Mouse (Mus musculus) CH12F3 (cell line): ENCODE results near the gene Lpp.

Experiments
- in situ Hi-C: fragments of 300-500 bp; cut with MboI; formaldehyde crosslinking; loops from 2 replicates; pipeline ENCODE4 v1.14.3; 2020; ENCODE audit warnings: low sequenced_read_pairs

Lpp gene

GRCm38 (mm10) chr16:24830939-24831338 lies 437.6 kb downstream of the Lpp start:
- in situ Hi-C loops: no loop called here

DNA sequence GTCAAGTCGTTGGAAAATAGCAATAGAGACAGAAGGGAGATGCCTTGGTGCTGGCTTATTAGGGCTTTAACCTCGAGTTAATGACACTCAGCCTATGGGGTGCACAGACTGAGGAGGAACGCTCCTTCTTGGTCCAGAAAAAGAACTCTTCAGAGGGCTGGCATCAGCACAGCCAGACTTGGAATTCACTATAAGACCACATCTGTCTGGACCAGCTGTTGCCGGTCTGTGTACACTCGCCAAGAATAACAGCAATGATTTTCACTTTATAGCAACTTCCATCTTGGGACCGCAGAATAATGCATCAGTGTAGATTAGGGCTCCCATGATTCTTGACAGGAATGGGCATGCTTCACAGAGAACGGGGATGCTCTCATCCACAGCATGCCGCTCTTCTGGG lies 439.9 kb downstream of the Lpp start:
- in situ Hi-C loops: no loop called here

DNA sequence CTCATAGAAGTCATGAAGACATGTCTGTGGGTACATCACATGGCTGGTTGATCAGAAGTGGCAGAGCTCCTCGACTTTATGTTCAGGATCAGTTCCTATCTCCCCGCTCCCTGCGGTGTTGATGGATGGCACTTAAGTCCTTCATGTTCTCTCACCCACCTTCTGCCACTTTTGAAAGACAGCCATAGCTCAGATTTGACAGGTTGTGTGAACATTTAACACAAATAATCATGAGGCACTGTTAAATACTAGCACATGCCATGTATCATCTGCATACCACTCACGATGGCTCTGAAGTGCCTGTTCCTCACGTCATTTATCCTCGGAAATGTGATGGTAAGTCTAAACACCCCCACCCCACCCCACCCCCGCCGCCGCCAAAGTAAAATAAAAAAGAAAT lies 441.2 kb downstream of the Lpp start:
- in situ Hi-C loops: no loop called here

- in situ Hi-C loops: no loop called here
Measured at GRCm38 (mm10) chr16:24836550-24836949, 443.2 kb downstream of the Lpp start.

GRCm38 (mm10) chr16:24839018-24839417 lies 445.7 kb downstream of the Lpp start:
- in situ Hi-C loops: no loop called here

- in situ Hi-C loops: no loop called here
Measured at GRCm38 (mm10) chr16:24840073-24840472, 446.8 kb downstream of the Lpp start.

GRCm38 (mm10) chr16:24846141-24846540 lies 452.8 kb downstream of the Lpp start:
- in situ Hi-C loops: no loop called here

DNA sequence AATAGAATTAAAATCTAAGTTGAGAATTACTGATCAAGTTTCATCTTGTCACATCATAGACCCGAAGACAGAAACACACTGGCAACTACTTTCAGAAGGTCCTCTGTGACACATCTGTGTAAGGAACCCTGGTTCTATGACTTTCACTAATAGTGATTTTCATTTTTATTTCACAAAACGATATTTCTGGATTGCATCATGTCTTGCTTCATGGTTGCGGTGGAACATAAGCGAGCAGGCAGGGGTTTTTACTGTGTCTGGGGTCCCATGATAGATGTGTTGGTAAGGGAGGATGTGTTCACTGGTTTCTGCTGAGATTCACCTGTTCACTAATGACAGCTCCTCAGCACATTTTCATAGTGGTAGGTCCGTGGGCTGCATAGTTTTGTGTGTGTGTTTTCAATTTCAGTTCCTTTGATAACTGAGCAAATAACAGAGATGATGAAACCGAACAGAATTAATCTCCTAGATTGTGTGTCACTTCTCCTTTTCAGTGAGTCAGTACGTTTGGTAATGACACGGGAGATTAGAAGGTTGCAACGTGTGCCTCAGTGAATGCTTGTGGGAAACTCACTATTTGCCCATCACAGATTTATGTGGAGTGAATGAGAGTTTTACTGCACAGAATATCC lies 466.3 kb downstream of the Lpp start:
- in situ Hi-C loops: no loop called here

- in situ Hi-C loops: no loop called here
Measured at GRCm38 (mm10) chr16:24860445-24860844, 467.1 kb downstream of the Lpp start.

GRCm38 (mm10) chr16:24861374-24861773 lies 468.1 kb downstream of the Lpp start:
- in situ Hi-C loops: no loop called here

DNA sequence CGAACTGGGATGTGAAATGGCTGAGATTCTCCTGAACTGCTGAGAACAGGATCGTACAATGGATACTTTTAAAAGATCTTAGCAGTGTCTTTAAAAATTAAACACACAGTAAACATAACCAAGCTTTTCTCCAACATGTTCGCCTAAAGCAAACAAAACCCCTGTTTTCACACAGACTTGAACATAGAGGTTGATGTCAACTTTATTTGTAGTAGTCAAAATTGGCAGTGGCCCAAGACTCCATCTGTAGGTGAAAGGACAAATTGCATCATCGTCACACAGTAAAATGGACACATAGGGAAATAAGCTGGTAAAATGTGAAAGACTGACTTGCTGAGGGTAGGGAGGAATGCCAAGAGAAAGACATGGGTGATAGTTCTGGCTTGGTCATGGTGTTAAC lies 480.9 kb downstream of the Lpp start:
- in situ Hi-C loops: no loop called here

DNA sequence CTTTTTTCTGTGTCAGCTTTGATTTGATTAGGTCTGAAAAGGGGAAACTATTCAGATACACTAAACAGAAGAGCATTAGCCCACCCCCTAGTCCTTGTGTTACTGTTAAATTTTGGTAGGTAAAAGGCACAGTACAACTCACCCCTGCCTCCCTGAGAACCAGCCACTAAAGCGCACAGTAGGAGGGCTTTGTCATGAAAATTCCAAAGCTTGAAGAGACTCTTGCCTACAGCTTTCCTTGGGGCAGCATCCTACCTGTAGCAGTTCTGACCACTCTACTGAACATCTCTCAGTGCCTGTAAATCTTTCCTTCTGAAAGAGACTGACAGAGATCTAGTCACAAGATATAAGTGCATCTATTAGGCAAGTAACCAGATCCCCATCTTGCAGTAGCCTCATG lies 482.4 kb downstream of the Lpp start:
- in situ Hi-C loops: no loop called here

DNA sequence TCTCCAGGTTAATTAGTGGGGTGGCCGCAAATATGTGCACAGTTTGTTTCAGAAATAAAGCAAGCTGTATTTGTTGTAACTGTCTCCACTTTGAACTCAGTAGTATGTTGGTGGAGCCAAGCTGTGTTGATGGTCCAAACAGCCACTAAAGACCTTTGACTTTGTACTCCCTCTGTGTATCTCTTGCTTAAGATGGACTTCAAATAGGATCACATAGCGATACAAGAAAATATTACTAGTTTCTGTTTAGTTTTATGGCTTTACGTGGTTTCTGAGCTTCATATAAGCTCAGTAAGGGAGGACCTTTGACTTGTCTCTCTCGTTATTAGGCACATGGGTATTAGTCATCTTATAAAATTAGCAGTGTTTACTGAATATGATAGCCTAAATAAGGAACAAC lies 485.7 kb downstream of the Lpp start:
- in situ Hi-C loops: no loop called here

- in situ Hi-C loops: no loop called here
Measured at GRCm38 (mm10) chr16:24880698-24881097, 487.4 kb downstream of the Lpp start.

DNA sequence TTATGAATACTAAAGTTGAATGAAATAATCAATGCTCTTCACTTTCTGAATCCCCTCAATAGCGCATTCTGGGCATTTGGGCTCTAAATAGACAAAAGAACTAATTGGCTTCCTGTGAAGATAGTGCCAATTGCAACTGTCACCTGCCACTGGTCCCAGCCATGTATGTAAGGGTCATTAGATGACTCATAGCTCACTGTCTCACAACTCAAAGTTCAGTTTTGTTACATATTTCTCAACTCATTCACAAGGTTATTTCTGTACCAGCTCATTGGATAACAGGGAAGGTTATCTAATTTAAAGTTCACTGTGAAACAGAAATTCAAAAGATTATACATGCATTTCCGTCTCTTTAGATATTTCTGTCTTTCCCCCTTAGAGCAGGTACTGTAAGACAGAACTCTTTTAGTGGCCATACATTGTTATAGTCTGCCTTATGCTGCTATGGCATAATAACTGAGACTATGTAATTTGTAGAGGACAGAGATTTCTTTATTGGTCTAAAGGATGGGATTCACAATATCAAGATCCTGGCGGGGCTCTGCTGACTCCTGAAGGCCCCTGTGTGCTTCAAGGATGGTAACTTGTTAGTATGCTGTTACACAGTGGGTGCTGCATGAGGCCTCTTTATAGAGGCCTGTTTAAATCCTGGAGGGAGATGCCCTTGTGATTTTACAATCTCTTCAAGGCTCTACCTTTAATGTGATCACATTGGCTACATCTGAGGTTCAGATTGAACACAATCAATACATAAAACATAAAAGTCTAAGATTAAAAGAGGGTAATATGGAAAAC lies 488.9 kb downstream of the Lpp start:
- in situ Hi-C loops: no loop called here

DNA sequence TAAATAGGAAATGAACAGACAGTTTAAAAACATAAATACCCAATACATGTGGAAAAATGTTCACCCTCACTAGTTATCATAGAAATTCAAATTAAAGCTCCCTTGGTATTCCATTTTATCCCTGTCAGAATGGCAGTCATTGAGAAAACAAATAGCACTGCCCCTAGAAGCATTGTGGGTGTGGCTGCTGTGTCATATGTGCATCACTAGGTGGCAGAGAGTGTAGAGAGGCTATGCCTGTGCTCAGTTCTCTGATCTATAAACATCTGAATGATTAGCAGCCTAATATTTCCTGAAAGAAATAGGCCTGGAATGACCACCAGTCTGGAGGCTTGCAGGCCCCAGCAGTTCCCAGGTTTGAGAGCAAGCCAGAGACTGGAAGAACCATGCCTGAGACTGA lies 490.7 kb downstream of the Lpp start:
- in situ Hi-C loops: no loop called here

DNA sequence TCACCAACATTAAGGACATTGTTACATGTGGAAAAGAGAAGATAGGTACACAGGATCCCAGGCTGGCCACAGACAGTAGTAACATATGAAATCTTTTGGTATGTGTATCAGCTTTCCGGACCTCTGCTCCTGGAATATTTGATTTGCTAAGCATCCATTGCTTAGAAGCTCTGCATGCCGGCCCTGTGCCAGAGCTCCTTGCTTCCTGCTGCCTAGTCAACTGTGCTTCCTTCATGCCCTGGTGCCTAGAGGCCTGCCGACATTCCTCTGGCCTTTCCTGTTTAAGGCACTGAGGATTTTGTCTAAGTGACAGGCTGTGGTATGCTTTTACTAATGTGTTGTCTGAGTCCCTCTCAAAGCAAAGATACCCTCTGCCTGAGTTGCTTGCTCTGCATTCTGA lies 493.0 kb downstream of the Lpp start:
- in situ Hi-C loops: no loop called here

DNA sequence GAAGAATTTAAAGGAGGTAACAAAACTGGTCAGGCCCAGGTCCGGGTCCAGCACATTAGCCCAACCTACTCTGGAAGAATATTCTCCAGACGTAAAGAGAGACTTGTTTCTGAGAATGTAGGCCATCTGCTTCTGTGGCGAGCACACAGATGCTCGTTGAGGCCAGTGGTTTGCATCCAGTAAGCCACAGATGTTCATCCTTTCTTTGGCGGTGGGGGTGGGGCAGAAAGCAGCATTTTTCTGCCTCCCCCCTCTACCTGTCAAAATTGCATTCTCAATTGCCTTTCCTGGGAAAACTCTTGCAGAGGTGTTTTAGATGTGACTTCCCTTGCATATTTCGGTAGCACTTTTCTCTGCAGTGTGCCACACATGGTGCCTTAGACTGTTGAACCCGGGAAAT lies 493.6 kb downstream of the Lpp start:
- in situ Hi-C loops: no loop called here

- in situ Hi-C loops: no loop called here
Measured at GRCm38 (mm10) chr16:24891453-24891852, 498.1 kb downstream of the Lpp start.

DNA sequence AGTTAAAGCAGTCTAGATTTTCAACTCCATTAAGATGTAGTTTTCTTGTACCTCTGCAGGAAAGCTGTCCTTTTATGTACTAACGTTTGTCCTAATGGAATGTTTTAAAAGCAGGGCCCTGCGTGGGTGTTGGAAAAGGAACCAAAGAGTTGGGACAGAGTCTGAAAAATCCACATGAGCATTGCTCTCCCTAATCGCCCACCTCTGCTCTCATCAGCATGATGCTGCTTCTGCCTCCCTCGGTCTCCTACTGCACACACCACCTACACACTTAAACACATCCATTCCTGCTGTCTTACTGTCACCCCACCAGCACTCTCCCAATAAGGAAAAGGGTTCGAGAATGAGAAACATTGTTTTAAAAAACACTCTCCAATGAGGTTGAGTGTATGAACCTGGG lies 501.9 kb downstream of the Lpp start:
- in situ Hi-C loops: no loop called here

DNA sequence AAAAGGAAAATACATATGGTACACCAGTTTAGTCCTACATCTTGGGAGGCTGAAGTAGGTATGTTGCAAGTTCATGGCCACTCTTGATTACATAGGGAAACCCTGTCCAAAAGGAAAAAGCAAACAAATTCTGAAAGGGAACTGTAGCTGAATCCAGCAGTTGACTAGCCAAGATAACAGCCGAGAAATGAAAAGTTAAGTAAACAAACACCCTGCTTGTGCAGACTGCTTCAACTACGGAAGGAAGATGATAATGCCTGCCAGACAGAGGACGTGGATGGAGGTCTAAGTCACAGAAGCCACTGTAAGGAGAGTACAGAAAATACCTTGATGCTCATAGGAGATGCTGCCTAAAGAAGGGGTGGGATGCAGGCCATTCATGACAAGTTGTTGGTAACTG lies 504.3 kb downstream of the Lpp start:
- in situ Hi-C loops: no loop called here

- in situ Hi-C loops: no loop called here
Measured at GRCm38 (mm10) chr16:24900241-24900796, 507.0 kb downstream of the Lpp start.
